Mouse (Mus musculus) liver, postnatal 0 days (tissue): ENCODE data around the gene Snx29. TPM values are rescaled to one million over a fixed set of nuclear protein-coding genes. Genes with fewer than 3 reads are reported as not detected.
A peak's percentile ranks its signal among the peaks of the same experiment; 100 is the strongest.

ENCODE experiments used
- ATAC-seq: fragments of 200-750 bp; cut with Nextera tagmentation; 2 replicates; pipeline ENCODE4 v1.8.0; 2017; ENCODE audit warnings: mild to moderate bottlenecking, moderate library complexity
- DNase-seq: peaks from one replicate; pipeline ENCODE4 v3.0.0-alpha.2; 2016
- H3K27ac ChIP-seq: fragments of 300-500 bp; sonication (generic); 2 replicates; pipeline ENCODE4 v1.5.1; 2014; ENCODE audit warnings: antibody characterized with exemption, moderate library complexity, mild to moderate bottlenecking, low read depth
- H3K27me3 ChIP-seq: fragments of 300-500 bp; sonication (generic); 2 replicates; pipeline ENCODE4 v1.6.1; 2014; ENCODE audit warnings: low read length, control low read depth, mixed read lengths; ENCODE audit not compliant: insufficient read depth
- H3K36me3 ChIP-seq: fragments of 300-500 bp; sonication (generic); replicated peaks from 2 replicates; pipeline ENCODE4 v1.6.1; 2014; ENCODE audit warnings: mild to moderate bottlenecking, control low read depth, low read length, moderate library complexity, mixed read lengths; ENCODE audit not compliant: insufficient read depth
- H3K4me1 ChIP-seq: fragments of 300-500 bp; sonication (generic); 2 replicates; pipeline ENCODE4 v1.6.1; 2014; ENCODE audit warnings: antibody characterized with exemption, mild to moderate bottlenecking, control low read depth; ENCODE audit not compliant: insufficient read depth
- H3K4me2 ChIP-seq: fragments of 300-500 bp; sonication (generic); 2 replicates; pipeline ENCODE4 v1.6.1; 2014; ENCODE audit warnings: low read depth, mild to moderate bottlenecking, low read length, moderate library complexity, mixed read lengths
- H3K4me3 ChIP-seq: fragments of 300-500 bp; sonication (generic); 2 replicates; pipeline ENCODE4 v1.5.1; 2014; ENCODE audit warnings: low read depth, low read length
- H3K9ac ChIP-seq: fragments of 300-500 bp; sonication (generic); replicated peaks from 2 replicates; pipeline ENCODE4 v1.6.1; 2014; ENCODE audit warnings: mild to moderate bottlenecking, moderate library complexity
- H3K9me3 ChIP-seq: fragments of 300-500 bp; sonication (generic); 2 replicates; pipeline ENCODE4 v1.6.1; 2016; ENCODE audit warnings: mild to moderate bottlenecking, control low read depth, low read length, mixed read lengths
- CTCF ChIP-seq: sonication (generic); IDR thresholded peaks from 2 replicates; pipeline ENCODE4 v1.5.1; 2016; ENCODE audit warnings: antibody characterized with exemption, low read depth
- EP300 ChIP-seq: IDR thresholded peaks from 2 replicates; pipeline ENCODE4 v1.6.1; 2016; ENCODE audit warnings: antibody characterized with exemption, low read depth, mild to moderate bottlenecking
- WGBS: fragments of 180-500 bp; shearing (Covaris S2); extraction: QIAGEN DNeasy Blood & Tissue Kit; methylation state at CpG from one replicate; pipeline ENCODE4 v1.1.7; 2014; ENCODE audit not compliant: insufficient replicate concordance; 5-methylcytosine and 5-hydroxymethylcytosine counted together
- polyA plus RNA-seq: library from polyadenylated mRNA; unstranded; fragments of >200 nt; fragmentation: Nextera tagmentation; extraction: Ambion mirVana; gene quantifications from 2 replicates; pipeline ENCODE4 v1.2.1, GENCODE M21; 2015

Gene Snx29
- polyA plus RNA-seq, 1 experiment from 2014 or later = 2.3 TPM

GRCm38 (mm10) chr16:11472852-11473251 lies 150.1 kb downstream of the Snx29 start:
- Histone ChIP-seq H3K9me3 (no peaks in the 10 kb centered on the region), H3K27me3 (no peaks in the 10 kb centered on the region), H3K36me3 (no peaks in the 10 kb centered on the region), H3K9ac (no peak overlapping the region), H3K4me2 (no peak overlapping the region), H3K4me1 (peaks cover 18% of the 10 kb centered on the region), H3K27ac (no peak overlapping the region), H3K4me3 (no peak overlapping the region)
- TF ChIP-seq CTCF = no peak
- no peak for TF ChIP-seq EP300
- 70% methylated on average over 4 of the region's 4 CpGs for WGBS
- ATAC-seq (no peak), DNase-seq (no peak)

GRCm38 (mm10) chr16:11473474-11473873 lies 150.8 kb downstream of the Snx29 start:
- ATAC-seq (no peak), DNase-seq (no peak)
- Histone ChIP-seq H3K4me3 (no peak overlapping the region), H3K4me1 (peaks cover 15% of the 10 kb centered on the region), H3K36me3 (no peaks in the 10 kb centered on the region), H3K27me3 (no peaks in the 10 kb centered on the region), H3K4me2 (no peak overlapping the region), H3K27ac (no peak overlapping the region), H3K9me3 (no peaks in the 10 kb centered on the region), H3K9ac (no peak overlapping the region)
- TF ChIP-seq EP300 (no peak), CTCF (no peak)
- 67% methylated on average over 3 of the region's 3 CpGs for WGBS

GRCm38 (mm10) chr16:11473893-11474505 lies 151.3 kb downstream of the Snx29 start:
- Histone ChIP-seq H3K9me3 (no peaks in the 10 kb centered on the region), H3K4me1 (peaks cover 15% of the 10 kb centered on the region), H3K27me3 (no peaks in the 10 kb centered on the region), H3K36me3 (no peaks in the 10 kb centered on the region), H3K27ac (no peak overlapping the region), H3K9ac (no peak overlapping the region), H3K4me2 (no peak overlapping the region), H3K4me3 (no peak overlapping the region)
- 80% methylated on average over 6 of the region's 6 CpGs for WGBS
- TF ChIP-seq EP300 = no peak
- no peak for TF ChIP-seq CTCF
- no peak for ATAC-seq
- DNase-seq = peak; percentile 30

- Histone ChIP-seq H3K4me2 (no peak overlapping the region), H3K36me3 (no peaks in the 10 kb centered on the region), H3K9ac (no peak overlapping the region), H3K27me3 (no peaks in the 10 kb centered on the region), H3K9me3 (no peaks in the 10 kb centered on the region), H3K4me1 (peaks cover 7% of the 10 kb centered on the region), H3K4me3 (no peak overlapping the region), H3K27ac (no peak overlapping the region)
- TF ChIP-seq CTCF (no peak), EP300 (no peak)
- ATAC-seq (no peak), DNase-seq (no peak)
- 63% methylated on average over 10 of the region's 10 CpGs for WGBS
Observed at GRCm38 (mm10) chr16:11475137-11475943, 152.6 kb downstream of the Snx29 start.

GRCm38 (mm10) chr16:11476314-11476713 lies 153.6 kb downstream of the Snx29 start:
- DNase-seq (no peak), ATAC-seq (no peak)
- no peak overlapping the region for H3K4me2 ChIP-seq
- TF ChIP-seq EP300 (no peak), CTCF (no peak)
- WGBS = 90% methylated on average over 1 of the region's 1 CpGs
- no peaks in the 10 kb centered on the region for H3K9me3 ChIP-seq
- H3K4me3 ChIP-seq = no peak overlapping the region
- H3K36me3 ChIP-seq = no peaks in the 10 kb centered on the region
- no peak overlapping the region for H3K9ac ChIP-seq
- no peak overlapping the region for H3K27ac ChIP-seq
- H3K4me1 ChIP-seq = peaks cover 6% of the 10 kb centered on the region
- no peaks in the 10 kb centered on the region for H3K27me3 ChIP-seq

- Histone ChIP-seq H3K4me2 (no peak overlapping the region), H3K9ac (no peak overlapping the region), H3K27ac (no peak overlapping the region), H3K36me3 (no peaks in the 10 kb centered on the region), H3K4me3 (no peak overlapping the region), H3K4me1 (peaks cover 6% of the 10 kb centered on the region), H3K9me3 (no peaks in the 10 kb centered on the region), H3K27me3 (no peaks in the 10 kb centered on the region)
- ATAC-seq (no peak), DNase-seq (no peak)
- WGBS = 74% methylated on average over 2 of the region's 2 CpGs
- TF ChIP-seq EP300 = no peak
- TF ChIP-seq CTCF = no peak
Observed at GRCm38 (mm10) chr16:11476968-11477367, 154.3 kb downstream of the Snx29 start.
